Mouse (Mus musculus) lung, embryonic 16.5 days (tissue): ENCODE data around the gene Cdca7l. TPM values are rescaled to one million over a fixed set of nuclear protein-coding genes. Genes with fewer than 3 reads are reported as not detected.

Source experiments
- ATAC-seq: fragments of 200-750 bp; cut with Nextera tagmentation; 2 replicates; pipeline ENCODE4 v1.8.0; 2017; ENCODE audit warnings: low read depth, mild to moderate bottlenecking, moderate library complexity
- H3K27ac ChIP-seq: fragments of 300-500 bp; sonication (generic); 2 replicates; pipeline ENCODE4 v1.5.1; 2014; ENCODE audit warnings: mild to moderate bottlenecking, control low read depth, low read length
- H3K27me3 ChIP-seq: fragments of 300-500 bp; sonication (generic); 2 replicates; pipeline ENCODE4 v1.6.1; 2014; ENCODE audit warnings: low read depth, low read length, mixed read lengths; ENCODE audit not compliant: control insufficient read depth, insufficient read depth
- H3K36me3 ChIP-seq: fragments of 300-500 bp; sonication (generic); 2 replicates; pipeline ENCODE4 v1.6.1; 2014; ENCODE audit warnings: low read length; ENCODE audit not compliant: control insufficient read depth, insufficient read depth
- H3K4me1 ChIP-seq: fragments of 300-500 bp; sonication (generic); replicated peaks from 2 replicates; pipeline ENCODE4 v1.6.1; 2014; ENCODE audit warnings: low read length, mixed read lengths; ENCODE audit not compliant: control insufficient read depth, insufficient read depth
- H3K4me2 ChIP-seq: fragments of 300-500 bp; sonication (generic); 2 replicates; pipeline ENCODE4 v1.6.1; 2014; ENCODE audit warnings: low read depth, low read length, control low read depth
- H3K4me3 ChIP-seq: fragments of 300-500 bp; sonication (generic); 2 replicates; pipeline ENCODE4 v1.5.1; 2014; ENCODE audit warnings: mild to moderate bottlenecking, low read length, control low read depth
- H3K9ac ChIP-seq: fragments of 300-500 bp; sonication (generic); 2 replicates; pipeline ENCODE4 v1.6.1; 2014; ENCODE audit warnings: low read length, control low read depth
- H3K9me3 ChIP-seq: fragments of 300-500 bp; sonication (generic); 2 replicates; pipeline ENCODE4 v1.6.1; 2016; ENCODE audit warnings: low read length; ENCODE audit not compliant: control insufficient read depth
- WGBS: fragments of 180-500 bp; shearing (Covaris S2); extraction: QIAGEN DNeasy Blood & Tissue Kit; methylation state at CpG from one replicate; pipeline ENCODE4 v1.1.7; 2014; 5-methylcytosine and 5-hydroxymethylcytosine counted together
- polyA plus RNA-seq: library from polyadenylated mRNA; unstranded; fragments of >200 nt; fragmentation: Nextera tagmentation; extraction: Ambion mirVana; gene quantifications from 2 replicates; pipeline ENCODE4 v1.2.1, GENCODE M21; 2015

Cdca7l gene
- polyA plus RNA-seq, 1 experiment from 2014 or later, result 54.6 TPM

GRCm38 (mm10) chr12:117911396-117911795 is 107.3 kb downstream of the Cdca7l start:
- H3K27ac ChIP-seq, result no peak overlapping the region
- no peaks in the 10 kb centered on the region for H3K9me3 ChIP-seq
- no peak overlapping the region for H3K4me3 ChIP-seq
- no peaks in the 10 kb centered on the region for H3K4me1 ChIP-seq
- H3K9ac ChIP-seq, result no peak overlapping the region
- no peaks in the 10 kb centered on the region for H3K36me3 ChIP-seq
- ATAC-seq, result no peak
- no peaks in the 10 kb centered on the region for H3K27me3 ChIP-seq
- WGBS, result 83% methylated on average over 1 of the region's 1 CpGs
- no peak overlapping the region for H3K4me2 ChIP-seq

GRCm38 (mm10) chr12:117914613-117915245 is 110.6 kb downstream of the Cdca7l start:
- Histone ChIP-seq H3K4me1 (no peaks in the 10 kb centered on the region), H3K9me3 (no peaks in the 10 kb centered on the region), H3K9ac (no peak overlapping the region), H3K36me3 (no peaks in the 10 kb centered on the region), H3K4me2 (no peak overlapping the region), H3K4me3 (no peak overlapping the region), H3K27ac (no peak overlapping the region), H3K27me3 (no peaks in the 10 kb centered on the region)
- 39% methylated on average over 10 of the region's 10 CpGs for WGBS
- no peak for ATAC-seq

- Histone ChIP-seq H3K9me3 (no peaks in the 10 kb centered on the region), H3K27me3 (no peaks in the 10 kb centered on the region), H3K36me3 (no peaks in the 10 kb centered on the region), H3K4me1 (no peaks in the 10 kb centered on the region), H3K9ac (no peak overlapping the region), H3K27ac (no peak overlapping the region), H3K4me3 (no peak overlapping the region), H3K4me2 (no peak overlapping the region)
- WGBS, result 60% methylated on average over 10 of the region's 10 CpGs
- no peak for ATAC-seq
Observed at GRCm38 (mm10) chr12:117915826-117916588, 111.9 kb downstream of the Cdca7l start.
